Comparison of ENCODE assay signal across 24 mouse cellular contexts in the genomic region with DNA sequence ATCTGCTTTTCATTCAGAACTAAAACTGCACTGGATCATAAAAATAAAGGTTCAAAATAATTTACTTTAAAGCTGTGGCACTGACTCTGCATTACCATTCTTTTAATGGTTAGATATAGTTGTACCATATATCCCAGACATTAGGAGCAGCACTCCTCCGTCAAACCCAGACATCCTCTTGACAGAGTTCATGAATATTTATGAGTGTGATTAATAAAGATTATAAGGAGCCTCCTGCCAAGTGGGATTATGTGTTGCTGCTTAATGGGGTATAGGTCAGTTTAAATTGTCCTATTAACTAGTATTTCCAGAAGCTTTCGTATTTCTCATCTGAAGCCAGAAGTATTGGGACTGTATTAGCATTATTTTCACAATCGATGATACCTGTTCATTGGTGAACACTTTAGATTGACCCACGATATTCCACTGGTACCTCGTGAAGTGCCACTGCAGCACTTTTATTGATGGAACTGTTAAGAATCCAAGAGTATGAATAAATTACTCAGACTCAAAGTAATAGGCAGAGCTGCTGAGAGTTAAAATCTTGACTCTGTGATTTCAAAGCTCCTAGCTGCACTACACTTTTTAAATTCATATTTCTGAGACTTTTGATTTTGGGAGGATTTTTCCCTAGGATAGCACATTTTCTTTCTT.
A peak's percentile ranks its signal among the peaks of the same experiment; 100 is the strongest.
DNase-seq lines count a peak whose midpoint lies in the region; ATAC-seq and TF ChIP-seq lines count a peak whose summit lies in the region.
"Had no signal": no experiment of that assay in that cellular context is flagged by ENCODE, and none has a peak within 500 bp of the region (broad histone marks: within the 10 kb centered on the region; RNA-seq: fewer than 3 reads in every experiment).

No protein-coding gene starts in this region.

- no peak overlapping the region for H3K4me2 ChIP-seq in forebrain, embryonic 12.5 days
- H3K4me2 ChIP-seq in midbrain, embryonic 13.5 days (replicated peaks): no peak overlapping the region
- no peak overlapping the region for H3K4me2 ChIP-seq in midbrain, postnatal 0 days (ENCODE audit: low read depth, low read length, poor library complexity, severe bottlenecking)
- H3K4me2 ChIP-seq: embryonic facial prominence, embryonic 12.5 days; heart, embryonic 13.5 days; hindbrain, embryonic 13.5 days; limb, embryonic 12.5 days; lung, embryonic 15.5 days had no signal

- 41% methylated on average over 5 of the region's 5 CpGs for WGBS in forebrain, embryonic 12.5 days
- WGBS in forebrain, embryonic 10.5 days: 74% methylated on average over 5 of the region's 5 CpGs
- 38% methylated on average over 5 of the region's 5 CpGs for WGBS in midbrain, embryonic 13.5 days
- 45% methylated on average over 5 of the region's 5 CpGs for WGBS in midbrain, postnatal 0 days

- H3K4me1 ChIP-seq in forebrain, embryonic 12.5 days: peaks cover 5% of the 10 kb centered on the region; the same call in 1 of the 2 replicates
- peaks cover 6% of the 10 kb centered on the region; the same call in 1 of the 2 replicates for H3K4me1 ChIP-seq in forebrain, embryonic 10.5 days
- peaks cover 6% of the 10 kb centered on the region; the same call in 1 of the 2 replicates for H3K4me1 ChIP-seq in midbrain, embryonic 13.5 days (replicated peaks)
- H3K4me1 ChIP-seq in midbrain, postnatal 0 days (ENCODE audit: insufficient read depth, low read length): no peaks in the 10 kb centered on the region
- H3K4me1 ChIP-seq: embryonic facial prominence, embryonic 12.5 days; heart, embryonic 13.5 days; hindbrain, embryonic 13.5 days; limb, embryonic 12.5 days; lung, embryonic 15.5 days had no signal

- no peaks in the 10 kb centered on the region for H3K36me3 ChIP-seq in forebrain, embryonic 12.5 days (replicated peaks)
- H3K36me3 ChIP-seq in forebrain, embryonic 10.5 days (replicated peaks): no peaks in the 10 kb centered on the region
- no peaks in the 10 kb centered on the region for H3K36me3 ChIP-seq in midbrain, embryonic 13.5 days
- no peaks in the 10 kb centered on the region for H3K36me3 ChIP-seq in midbrain, postnatal 0 days (ENCODE audit: insufficient read depth, low read length)
- H3K36me3 ChIP-seq: embryonic facial prominence, embryonic 12.5 days; G1E; heart, embryonic 13.5 days; hindbrain, embryonic 13.5 days; limb, embryonic 12.5 days; lung, embryonic 15.5 days had no signal

- H3K9ac ChIP-seq in forebrain, embryonic 12.5 days: no peak overlapping the region
- no peak overlapping the region for H3K9ac ChIP-seq in midbrain, embryonic 13.5 days (replicated peaks)
- H3K9ac ChIP-seq in midbrain, postnatal 0 days (replicated peaks; ENCODE audit: low read length, poor library complexity, severe bottlenecking): no peak overlapping the region
- H3K9ac ChIP-seq: embryonic facial prominence, embryonic 12.5 days; heart, embryonic 13.5 days; hindbrain, embryonic 13.5 days; limb, embryonic 12.5 days; lung, embryonic 15.5 days had no signal

- no peak for DNase-seq in forebrain, embryonic 10.5 days (ENCODE audit: extremely low spot score, low spot score)
- no peak for DNase-seq in midbrain, postnatal 0 days (ENCODE audit: low spot score)
- peak; percentile 3 for DNase-seq in mesoderm, embryonic 11.5 days (ENCODE audit: low read depth, low spot score)
- no peak for DNase-seq in heart, postnatal 36 days
- no peak for DNase-seq in T-cell, adult 2 months (ENCODE audit: low spot score)
- DNase-seq: adrenal gland, postnatal 10 days; cerebellum, adult 11 months; cerebellum, adult 9-10 months; cerebellum, postnatal 36 days; gastrocnemius, postnatal 10 days; heart, postnatal 10 days; kidney, adult 9 months; kidney, postnatal 10 days; right cerebral cortex, postnatal 4 days; thymus, postnatal 4 days had no signal

- no peak overlapping the region for H3K4me3 ChIP-seq in forebrain, embryonic 12.5 days (replicated peaks)
- H3K4me3 ChIP-seq in forebrain, embryonic 10.5 days: no peak overlapping the region
- H3K4me3 ChIP-seq in midbrain, embryonic 13.5 days (replicated peaks): no peak overlapping the region
- no peak overlapping the region for H3K4me3 ChIP-seq in midbrain, postnatal 0 days (ENCODE audit: low read depth, low read length)
- H3K4me3 ChIP-seq: embryonic facial prominence, embryonic 12.5 days; heart, embryonic 13.5 days; hindbrain, embryonic 13.5 days; limb, embryonic 12.5 days; lung, embryonic 15.5 days had no signal

- TF ChIP-seq CTCF in midbrain, postnatal 0 days (IDR thresholded peaks at IDR 0.05): no peak

- H3K9me3 ChIP-seq in forebrain, embryonic 12.5 days: no peaks in the 10 kb centered on the region
- H3K9me3 ChIP-seq in forebrain, embryonic 10.5 days: no peaks in the 10 kb centered on the region
- no peaks in the 10 kb centered on the region for H3K9me3 ChIP-seq in midbrain, embryonic 13.5 days
- H3K9me3 ChIP-seq in midbrain, postnatal 0 days (ENCODE audit: low read length): no peaks in the 10 kb centered on the region
- H3K9me3 ChIP-seq: embryonic facial prominence, embryonic 12.5 days; G1E; heart, embryonic 13.5 days; hindbrain, embryonic 13.5 days; limb, embryonic 12.5 days; lung, embryonic 15.5 days had no signal

- intact Hi-C loops in heart, postnatal 36 days (cut with DNase I): no loop called here

- peak; percentile 83 for ATAC-seq in forebrain, embryonic 12.5 days (ENCODE audit: low FRiP score)
- peak; percentile 86 for ATAC-seq in midbrain, embryonic 13.5 days
- no peak for ATAC-seq in midbrain, postnatal 0 days (ENCODE audit: low FRiP score)
- ATAC-seq: intestine, postnatal 0 days had no signal

- H3K27me3 ChIP-seq in forebrain, embryonic 12.5 days: no peaks in the 10 kb centered on the region
- H3K27me3 ChIP-seq in forebrain, embryonic 10.5 days (ENCODE audit: poor library complexity, severe bottlenecking): no peaks in the 10 kb centered on the region
- H3K27me3 ChIP-seq in midbrain, embryonic 13.5 days: no peaks in the 10 kb centered on the region
- no peaks in the 10 kb centered on the region for H3K27me3 ChIP-seq in midbrain, postnatal 0 days (ENCODE audit: insufficient read depth, low read length)
- H3K27me3 ChIP-seq: embryonic facial prominence, embryonic 12.5 days; heart, embryonic 13.5 days; hindbrain, embryonic 13.5 days; limb, embryonic 12.5 days; lung, embryonic 15.5 days had no signal

- H3K27ac ChIP-seq in forebrain, embryonic 12.5 days: no peak overlapping the region
- H3K27ac ChIP-seq in forebrain, embryonic 10.5 days: no peak overlapping the region
- H3K27ac ChIP-seq in midbrain, embryonic 13.5 days: no peak overlapping the region
- no peak overlapping the region for H3K27ac ChIP-seq in midbrain, postnatal 0 days (ENCODE audit: low read depth, low read length)
- H3K27ac ChIP-seq: embryonic facial prominence, embryonic 12.5 days; heart, embryonic 13.5 days; hindbrain, embryonic 13.5 days; limb, embryonic 12.5 days; lung, embryonic 15.5 days had no signal
